Mouse (Mus musculus) cerebral cortex, adult 2 months (tissue): ENCODE measurements around the gene Tmem234.

Source experiments
- WGBS: fragments of 180-500 bp; shearing (Covaris S2); methylation state at CpG from one replicate; pipeline ENCODE4 v1.1.7; 2018; 5-methylcytosine and 5-hydroxymethylcytosine counted together

Tmem234 gene

DNA sequence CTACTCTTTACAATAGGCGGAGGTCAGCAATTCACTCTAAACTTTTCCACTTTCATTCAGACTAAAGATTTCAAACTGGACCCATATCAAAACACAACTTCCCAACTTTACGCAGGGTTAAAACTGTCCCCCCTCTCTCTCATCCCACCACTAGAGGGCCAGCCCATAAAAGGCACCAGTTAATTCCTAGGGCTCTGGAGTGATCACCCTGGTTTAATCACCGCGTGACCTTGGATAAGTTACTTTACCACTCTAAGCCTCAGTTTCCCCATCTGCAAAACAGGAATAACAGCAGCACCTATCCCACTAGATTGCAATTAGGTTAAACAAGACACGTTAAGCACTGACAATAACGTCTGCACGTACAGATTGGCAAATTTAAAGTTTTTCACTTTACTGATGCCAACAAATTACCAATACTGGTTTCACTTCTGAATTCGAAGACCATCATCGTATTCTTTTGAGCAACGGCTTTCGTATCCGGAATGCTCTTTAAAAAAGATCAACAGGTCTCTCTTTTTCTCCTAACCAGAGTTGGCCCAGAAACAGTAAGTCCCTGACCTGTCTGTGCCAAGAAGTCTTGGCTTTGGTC is 71.1 kb downstream of the Tmem234 start:
- WGBS = 5% methylated on average over 12 of the region's 12 CpGs

DNA sequence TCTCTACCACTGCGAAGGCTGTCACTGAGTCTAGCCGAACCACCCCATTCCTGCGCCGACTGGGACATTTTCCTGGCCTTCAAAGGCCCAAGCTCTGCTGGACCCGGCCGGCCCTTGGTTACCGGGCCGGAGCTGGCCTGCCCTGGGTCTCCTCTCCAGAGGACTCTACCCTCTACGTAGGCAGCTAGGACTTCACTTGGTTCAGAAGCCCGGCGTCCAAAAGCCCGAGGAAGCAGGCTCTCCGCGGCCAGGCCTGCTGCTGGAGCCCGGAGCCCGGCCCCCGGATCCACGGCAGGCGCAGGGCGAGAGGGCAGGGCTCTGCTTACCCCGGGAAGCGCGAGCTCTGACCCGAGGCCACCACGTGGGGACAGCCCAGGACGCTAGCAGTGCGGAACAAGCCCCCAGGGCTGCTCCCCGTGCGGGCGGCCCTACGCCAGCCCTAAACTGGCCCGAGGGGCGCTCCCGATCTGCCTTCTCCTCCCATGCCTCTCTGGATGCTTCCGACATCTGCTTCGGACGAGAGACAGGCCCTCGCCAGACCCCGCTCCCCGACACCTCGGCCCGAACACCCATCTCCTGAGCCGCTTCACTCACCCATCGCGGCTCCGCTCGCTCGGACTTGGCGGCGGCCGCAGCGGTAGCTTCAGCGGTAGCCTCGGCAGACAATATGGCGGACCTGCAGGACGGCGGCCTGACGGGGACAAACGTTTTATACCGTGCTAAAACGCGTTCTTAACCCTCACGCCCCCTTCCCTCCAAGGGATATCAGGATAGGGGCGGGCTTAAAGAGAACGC is 71.8 kb downstream of the Tmem234 start, which contains the start of gene Kpna6:
Gene Kpna6 (minus strand): TSS at position 685 of the 795 bp plus-strand sequence.
- WGBS = under 1% methylated on average over 65 of the region's 65 CpGs

DNA sequence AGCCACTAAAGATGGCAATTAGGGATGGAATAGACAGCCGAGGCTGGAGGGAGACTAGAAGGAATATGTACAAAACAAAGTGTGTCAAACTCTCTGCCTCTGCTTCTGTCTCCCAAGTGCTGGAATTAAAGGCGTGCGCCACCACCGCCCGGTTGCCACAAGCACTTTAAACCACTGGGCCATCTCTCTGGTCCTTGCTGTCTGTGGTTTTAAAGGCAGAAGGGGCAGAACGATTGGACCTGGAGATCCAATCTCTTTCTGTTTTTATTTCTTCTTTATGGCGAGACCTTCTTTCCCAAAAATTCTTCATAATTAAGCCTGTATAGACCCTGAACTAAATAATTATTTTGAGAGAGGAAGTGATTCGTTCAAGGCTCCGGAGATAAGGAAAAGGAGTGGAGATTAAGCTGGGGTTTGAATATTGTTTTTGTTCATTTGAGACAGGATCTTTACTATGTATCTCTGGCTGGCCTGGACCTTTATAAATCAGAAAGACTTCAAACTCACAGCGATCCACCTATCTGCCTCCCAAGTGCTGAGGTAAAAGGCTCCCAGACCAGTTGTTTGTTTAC is 72.5 kb downstream of the Tmem234 start:
- 2% methylated on average over 10 of the region's 10 CpGs for WGBS
